Mouse (Mus musculus) gastrocnemius, postnatal 4 days (tissue): Measurements from ENCODE around the gene Prpf40b. TPM values are rescaled to one million over a fixed set of nuclear protein-coding genes. Genes with fewer than 3 reads are reported as not detected.

Experiments used
- DNase-seq, 2 experiments: peaks; one replicate each; pipeline ENCODE4 v3.0.0; 2021 to 2022; ENCODE audit warnings: low spot score in 2 of 2, mixed read lengths in 2 of 2
- total RNA-seq, 2 experiments: library from RNA; stranded (reverse); gene quantifications; 2 replicates each; pipeline ENCODE4 v1.2.3; 2021

Gene Prpf40b
- total RNA-seq, 2 experiments from 2014 or later: 32.6 to 34.5 TPM

DNA sequence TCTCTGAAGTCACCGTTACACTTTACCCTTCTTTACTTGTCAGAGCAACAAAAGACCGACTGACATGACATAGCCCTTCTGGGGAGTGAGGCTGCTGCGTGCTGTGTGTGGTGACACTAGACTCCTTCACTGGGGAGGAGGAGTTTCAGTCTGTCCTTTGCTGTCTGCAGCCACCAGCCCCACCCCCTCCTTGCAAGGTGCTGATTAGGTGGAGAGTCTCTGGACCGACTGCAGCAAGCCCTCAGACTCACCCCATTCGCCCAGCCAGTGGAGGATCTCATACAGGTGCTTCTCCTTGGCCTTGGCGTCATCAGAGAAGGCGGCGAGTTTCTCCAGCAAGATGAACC, 9.7 kb upstream of the Prpf40b start:
- DNase-seq: no peak

DNA sequence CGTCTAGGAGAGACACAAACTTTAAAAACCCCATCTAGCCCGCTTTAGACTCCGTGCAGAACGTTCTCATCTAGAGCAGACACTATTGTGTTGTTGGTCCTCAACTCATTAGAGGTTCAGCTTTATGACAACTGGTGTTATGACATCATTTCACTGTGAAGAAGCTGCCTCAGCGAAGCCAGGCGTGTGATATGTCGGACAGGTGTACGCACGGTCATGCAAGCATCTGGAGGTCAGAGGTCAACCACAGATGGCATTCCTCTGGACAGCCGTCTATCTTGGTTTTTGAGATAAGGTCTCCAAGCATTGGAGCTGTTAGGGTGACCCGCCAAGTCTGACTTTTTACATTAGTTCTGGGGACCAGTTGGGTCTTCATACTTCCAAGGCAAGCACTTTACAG, 4.3 kb upstream of the Prpf40b start:
- no peak for DNase-seq

DNA sequence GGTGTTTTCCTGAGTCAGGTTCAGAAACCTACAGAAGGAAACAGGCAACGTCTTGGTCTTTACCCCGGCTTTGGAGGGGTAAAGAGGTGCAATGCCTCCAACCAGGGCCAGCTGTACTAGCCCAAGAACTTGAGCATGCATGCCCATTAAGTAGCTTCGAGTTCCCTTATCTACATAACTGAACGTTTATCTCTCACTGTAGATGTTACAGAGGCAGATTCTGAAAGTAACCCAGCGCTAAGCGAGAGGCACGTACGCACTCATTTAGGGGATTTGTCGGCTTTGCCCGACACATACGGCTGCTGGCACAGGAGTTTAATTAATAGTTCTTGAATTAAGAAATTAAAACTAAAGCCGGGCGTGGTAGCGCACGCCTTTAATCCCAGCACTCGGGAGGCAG, 600 bp upstream of the Prpf40b start:
- DNase-seq: no peak

- DNase-seq: peak in 1 of 2 experiments; percentile 36
Observed at GRCm38 (mm10) chr15:99295484-99295981, 646 bp downstream of the Prpf40b start, which contains the start of gene Fam186b. Gene Fam186b, minus strand, starts transcription at chr15:99295888.

DNA sequence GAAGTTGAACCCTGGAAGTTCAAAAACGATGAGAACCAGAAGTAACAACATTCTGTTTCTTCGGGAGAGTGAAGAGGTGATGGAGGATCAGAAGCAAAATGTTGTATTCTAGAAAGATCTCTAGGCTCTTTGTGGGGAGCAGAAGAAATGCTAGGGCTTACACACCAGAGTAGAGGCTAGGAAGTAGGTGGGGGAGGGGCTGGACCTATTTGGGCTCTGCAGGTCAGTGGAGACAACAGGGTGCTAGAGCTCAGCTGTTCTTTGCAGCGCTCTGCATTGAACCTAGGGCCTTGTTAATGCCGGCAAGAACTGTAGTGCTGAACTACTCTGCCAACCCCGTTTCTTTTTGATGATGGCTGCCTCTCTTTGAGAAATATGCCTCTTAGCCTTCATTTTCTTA, 1.3 kb downstream of the Prpf40b start:
- DNase-seq: no peak

DNA sequence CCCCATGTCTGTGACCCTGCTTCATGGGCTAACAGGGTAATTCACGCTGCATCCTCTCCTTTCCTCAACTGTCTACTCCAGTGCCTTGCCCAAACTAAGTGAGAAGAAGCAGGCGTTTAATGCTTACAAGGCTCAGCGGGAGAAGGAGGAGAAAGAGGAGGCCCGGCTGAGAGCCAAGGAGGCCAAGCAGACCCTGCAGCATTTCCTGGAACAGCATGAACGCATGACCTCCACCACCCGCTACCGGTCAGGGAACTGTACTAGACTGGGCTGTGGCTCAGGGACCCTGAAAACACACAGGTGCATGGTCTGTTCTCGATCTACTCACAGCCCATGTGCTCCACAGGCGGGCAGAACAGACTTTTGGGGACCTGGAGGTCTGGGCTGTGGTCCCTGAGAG, 12.6 kb downstream of the Prpf40b start:
- DNase-seq: no peak

DNA sequence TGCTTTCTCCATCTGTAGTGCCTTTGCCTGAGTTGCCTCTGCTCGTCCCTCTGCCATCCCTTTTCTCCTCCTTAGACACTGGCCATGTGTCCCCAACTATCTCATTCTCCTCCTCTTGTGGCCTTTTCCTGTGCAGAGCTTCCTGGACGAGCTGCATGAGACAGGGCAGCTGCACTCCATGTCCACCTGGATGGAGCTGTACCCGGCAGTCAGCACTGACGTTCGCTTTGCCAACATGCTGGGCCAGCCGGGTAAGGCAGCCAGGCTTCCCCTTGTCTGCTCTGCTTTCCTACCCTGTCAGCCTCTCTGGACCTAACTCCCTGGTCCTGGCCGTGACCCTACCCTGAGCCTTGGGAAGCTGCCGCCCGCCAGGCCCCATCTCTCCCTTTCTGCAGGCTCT, 14.7 kb downstream of the Prpf40b start:
- DNase-seq: no peak

GRCm38 (mm10) chr15:99310617-99311016, 15.7 kb downstream of the Prpf40b start:
- DNase-seq: no peak

GRCm38 (mm10) chr15:99314891-99315290, 20.0 kb downstream of the Prpf40b start:
- DNase-seq: no peak

DNA sequence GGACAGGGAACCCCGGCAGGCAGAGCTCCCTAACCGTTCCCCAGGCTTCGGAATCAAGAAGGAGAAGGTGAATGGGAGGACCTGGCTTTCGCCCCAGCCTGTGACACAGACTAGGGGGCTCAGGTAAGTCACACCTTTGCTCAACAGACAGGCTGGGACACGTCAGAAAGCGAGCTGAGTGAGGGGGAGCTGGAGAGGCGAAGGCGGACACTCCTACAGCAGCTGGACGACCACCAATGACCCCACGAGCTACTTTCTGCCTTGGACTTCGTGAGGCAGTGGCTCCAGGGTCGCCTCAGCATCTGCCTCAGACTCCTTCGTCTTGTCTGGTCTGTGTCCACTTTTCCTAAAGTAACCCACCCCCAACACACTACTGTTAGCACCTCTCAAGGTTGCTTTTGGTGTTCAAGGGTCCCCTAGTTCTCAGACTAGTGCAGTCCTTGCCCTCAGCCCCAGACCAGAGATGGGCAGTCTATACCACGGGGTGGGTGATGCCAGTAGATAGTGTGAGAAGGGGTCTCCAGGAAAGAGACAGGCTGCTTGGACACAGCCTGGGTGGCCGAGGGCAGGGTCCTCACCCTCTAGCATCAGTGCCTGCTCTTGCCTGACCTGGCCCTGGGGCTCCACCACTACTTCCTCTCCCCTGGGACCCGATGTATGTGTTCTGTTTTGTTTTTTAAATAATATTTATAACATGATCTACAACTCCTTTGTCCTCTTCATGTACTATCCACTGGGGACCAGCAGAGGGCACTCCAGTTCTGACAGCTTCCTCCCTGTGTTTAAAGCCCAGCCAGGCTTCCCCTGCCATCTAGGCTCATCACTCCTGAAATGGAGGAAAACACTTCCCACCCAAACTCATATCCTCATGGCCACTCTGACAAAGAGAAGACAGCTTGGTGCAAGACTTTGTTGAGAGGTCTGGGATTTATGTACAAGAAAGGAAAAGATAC, 21.7 kb downstream of the Prpf40b start:
- DNase-seq: peak; percentile 63 to 81

- peak in 1 of 2 experiments; percentile 29 for DNase-seq
Observed at GRCm38 (mm10) chr15:99317267-99317651, 22.4 kb downstream of the Prpf40b start.

DNA sequence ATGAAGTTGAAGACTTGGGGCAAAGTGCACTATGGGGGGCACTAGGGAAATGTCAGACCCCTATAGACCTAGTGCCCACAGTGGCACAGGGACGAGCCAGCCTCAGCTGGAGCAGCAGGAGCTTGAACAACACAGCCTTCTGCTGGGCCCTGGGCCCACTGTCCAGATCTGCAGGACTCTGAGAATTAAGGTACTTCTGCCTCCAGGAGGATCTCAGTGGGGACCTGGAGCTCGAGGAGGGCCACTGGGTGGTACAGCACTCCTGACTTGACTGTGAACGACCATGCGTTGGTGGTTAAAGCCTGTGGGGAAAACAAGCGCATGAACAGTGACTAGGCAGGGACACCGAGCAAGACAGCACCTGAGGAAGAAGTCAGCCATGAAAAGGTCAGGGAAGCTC, 23.2 kb downstream of the Prpf40b start:
- DNase-seq: no peak

- no peak for DNase-seq
Observed at GRCm38 (mm10) chr15:99318861-99319410, 24.0 kb downstream of the Prpf40b start.

GRCm38 (mm10) chr15:99319411-99319871, 24.6 kb downstream of the Prpf40b start:
- peak in 1 of 2 experiments; percentile 46 for DNase-seq

GRCm38 (mm10) chr15:99320168-99320674, 25.3 kb downstream of the Prpf40b start:
- DNase-seq: no peak

- no peak for DNase-seq
Observed at GRCm38 (mm10) chr15:99320978-99321377, 26.1 kb downstream of the Prpf40b start.

- no peak for DNase-seq
Observed at GRCm38 (mm10) chr15:99324151-99324550, 29.3 kb downstream of the Prpf40b start.

DNA sequence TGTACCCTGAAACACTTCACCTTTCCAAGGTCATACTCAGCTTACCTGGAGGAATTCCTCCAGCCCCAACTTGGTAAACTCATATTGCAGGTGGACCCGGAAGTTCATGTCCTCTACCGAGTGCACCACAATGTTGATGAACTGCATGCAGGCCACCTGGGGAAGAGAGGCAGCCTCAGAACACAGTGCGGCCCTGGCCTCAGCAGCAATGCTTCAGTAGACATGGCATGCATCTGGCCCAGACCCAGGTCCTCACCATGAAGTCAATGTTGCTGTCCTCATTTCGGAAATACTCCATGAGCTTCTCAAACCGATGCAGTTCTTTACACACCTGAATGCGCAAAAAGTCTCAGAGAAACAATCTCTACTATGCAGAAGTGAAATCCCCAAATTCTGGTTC, 30.7 kb downstream of the Prpf40b start:
- no peak for DNase-seq

- DNase-seq: no peak
Observed at GRCm38 (mm10) chr15:99326407-99326806, 31.5 kb downstream of the Prpf40b start.

DNA sequence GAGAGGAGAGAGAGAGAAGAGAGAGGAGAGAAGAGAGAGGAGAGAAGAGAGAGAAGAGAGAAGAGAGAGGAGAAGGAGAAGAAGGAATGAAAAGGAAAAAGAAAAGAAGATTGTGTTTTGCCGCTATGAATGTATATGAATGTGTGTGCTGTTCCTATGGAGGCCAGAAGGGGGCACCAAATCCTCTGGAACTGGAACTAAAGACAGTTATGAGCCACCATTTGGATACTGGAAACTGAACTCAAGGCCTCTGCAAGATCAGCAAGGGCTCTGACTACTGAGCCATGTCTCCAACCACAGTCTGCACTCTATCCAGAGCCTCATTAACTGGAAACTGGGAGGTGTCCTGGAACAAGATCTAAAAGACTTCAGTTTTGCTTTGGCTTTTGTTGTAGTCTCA, 32.1 kb downstream of the Prpf40b start:
- DNase-seq: no peak

GRCm38 (mm10) chr15:99328011-99328410, 33.1 kb downstream of the Prpf40b start:
- DNase-seq: no peak

DNA sequence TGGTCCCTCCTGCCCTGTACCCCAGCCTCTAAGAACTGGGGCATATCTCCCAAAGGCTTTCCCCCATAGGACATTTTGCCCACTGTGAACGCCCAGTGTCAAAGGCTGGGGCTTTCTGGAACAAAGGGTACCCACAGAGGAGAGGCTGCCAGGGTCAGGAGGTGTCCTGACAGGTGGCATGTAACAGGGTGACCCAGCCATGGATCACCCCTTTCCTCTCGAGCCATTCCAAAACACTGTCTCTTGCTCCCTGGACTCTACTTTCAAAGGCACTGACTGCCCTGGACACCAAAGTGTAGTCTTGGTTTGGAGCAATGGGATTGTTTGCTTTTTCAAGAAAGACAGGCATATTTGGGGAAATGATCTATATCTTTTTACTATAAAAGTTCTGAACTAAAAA, 35.4 kb downstream of the Prpf40b start:
- DNase-seq: no peak
